Mouse (Mus musculus) T-cell, adult 2 months (primary cell): ENCODE results near the gene Atp6v0b.
A peak's percentile ranks its signal among the peaks of the same experiment; 100 is the strongest.

ENCODE experiments used
- DNase-seq: peaks from one replicate; pipeline ENCODE4 v3.0.0; 2022; ENCODE audit warnings: low spot score

Gene Atp6v0b

DNA sequence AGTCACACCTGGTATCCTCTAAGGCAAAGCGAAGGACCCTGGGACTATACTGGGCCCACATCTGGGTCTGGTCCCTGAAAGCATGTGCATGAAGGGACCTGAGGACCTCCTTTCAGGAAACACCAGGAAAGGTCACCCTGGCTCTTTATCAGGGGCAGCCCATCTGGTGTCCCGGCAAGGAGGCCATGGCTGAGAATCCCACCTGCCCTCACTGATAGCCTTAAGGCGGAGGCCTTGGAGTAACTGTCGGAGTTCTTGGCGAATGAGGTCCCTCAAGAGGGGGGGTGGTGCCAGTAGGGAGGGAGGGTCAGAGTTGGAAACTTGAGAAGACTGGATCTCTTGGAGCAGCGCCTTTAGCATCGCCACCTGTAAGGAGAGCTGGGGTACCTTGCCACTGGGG, 15.3 kb downstream of the Atp6v0b start:
- no peak for DNase-seq

DNA sequence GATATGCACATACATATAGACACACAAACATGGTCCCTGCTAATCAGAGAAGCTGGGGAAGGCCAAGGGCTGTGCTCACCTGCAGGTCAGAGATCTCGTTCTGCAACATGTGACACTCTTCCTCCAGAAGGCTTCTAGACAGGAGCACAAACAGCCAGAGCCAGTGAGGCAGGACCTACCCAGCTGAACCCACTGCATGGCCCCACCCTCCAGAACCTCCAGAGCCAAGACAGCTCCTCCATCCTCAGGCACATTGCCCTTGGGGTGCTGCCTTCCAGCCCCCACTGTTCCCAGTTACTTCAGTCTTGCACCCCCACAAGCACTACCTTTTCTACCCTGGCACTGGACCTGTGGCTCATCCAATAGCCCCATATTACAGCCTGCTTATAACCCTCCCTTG, 16.7 kb downstream of the Atp6v0b start:
- no peak for DNase-seq

DNA sequence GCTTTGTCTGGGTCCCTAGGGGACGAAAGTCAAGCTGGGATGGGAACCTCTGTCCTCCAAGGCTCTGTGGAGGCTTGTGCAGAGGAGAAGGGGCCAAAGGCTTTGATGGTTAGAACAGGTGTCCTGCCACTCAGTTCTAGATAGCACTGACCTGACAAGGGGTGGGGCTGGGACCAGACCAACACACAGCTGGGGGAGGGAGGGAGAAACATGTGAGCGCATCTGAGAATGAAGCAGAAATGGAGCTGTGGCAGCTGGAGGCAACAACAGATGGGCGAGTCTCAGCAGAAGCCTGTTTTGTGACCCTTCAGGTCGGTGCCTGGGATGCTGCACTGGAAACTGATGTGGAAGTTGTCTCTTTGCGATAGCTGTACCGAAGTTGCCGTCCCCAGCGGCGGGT, 17.8 kb downstream of the Atp6v0b start:
- no peak for DNase-seq

DNA sequence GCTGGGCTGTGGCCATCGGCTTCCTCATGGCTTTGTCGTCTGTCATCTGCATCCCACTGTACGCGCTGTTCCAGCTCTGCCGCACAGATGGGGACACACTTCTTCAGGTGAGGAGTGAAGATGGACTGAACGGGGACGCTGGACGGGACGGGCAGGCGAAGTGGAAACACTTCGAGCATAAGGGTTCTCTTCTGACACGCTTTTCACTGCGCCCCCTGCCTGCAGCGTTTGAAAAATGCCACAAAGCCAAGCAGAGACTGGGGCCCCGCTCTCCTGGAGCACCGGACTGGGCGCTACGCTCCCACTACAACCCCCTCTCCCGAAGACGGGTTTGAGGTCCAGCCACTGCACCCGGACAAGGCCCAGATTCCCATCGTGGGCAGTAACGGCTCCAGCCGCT, 19.3 kb downstream of the Atp6v0b start:
- peak; percentile 38 for DNase-seq

DNA sequence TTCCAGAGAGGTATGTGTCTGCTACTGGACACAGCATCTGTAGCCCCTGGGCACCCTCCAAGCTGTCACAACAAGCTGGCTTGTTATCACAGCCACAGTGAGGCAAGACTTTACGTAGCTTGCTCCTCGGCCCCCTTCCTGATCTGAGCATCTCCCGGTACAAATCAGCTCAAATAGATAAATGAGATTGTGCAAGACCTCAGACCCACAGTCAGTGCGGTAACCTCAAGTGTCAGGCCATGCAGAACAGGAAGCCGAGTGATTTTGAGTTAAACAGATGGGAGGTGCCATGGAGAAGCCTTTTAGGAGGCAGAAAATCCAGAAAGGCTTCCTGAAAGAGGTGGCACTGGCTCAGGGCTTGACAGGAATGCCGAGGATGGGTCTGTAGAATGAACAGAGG, 20.1 kb downstream of the Atp6v0b start:
- no peak for DNase-seq

DNA sequence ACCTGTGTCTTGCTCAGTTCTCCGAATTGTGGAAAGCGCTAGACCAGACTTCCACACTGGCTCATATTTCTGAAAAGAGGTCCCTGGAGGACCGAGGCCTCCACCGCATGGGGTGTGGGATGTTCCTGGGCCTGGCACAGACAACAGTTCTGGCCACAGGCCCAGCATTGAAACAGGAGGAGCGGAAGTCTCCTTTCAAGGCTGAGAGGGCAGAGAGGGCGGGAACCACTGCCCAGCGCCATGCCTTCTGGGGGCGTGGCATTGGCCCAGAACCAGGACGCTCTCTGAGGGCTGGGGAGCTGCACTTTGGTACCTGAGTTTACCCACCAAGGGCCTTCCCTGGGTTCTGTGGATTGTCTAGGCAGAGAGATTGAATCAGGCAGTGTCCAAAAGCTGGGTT, 21.1 kb downstream of the Atp6v0b start:
- no peak for DNase-seq

DNA sequence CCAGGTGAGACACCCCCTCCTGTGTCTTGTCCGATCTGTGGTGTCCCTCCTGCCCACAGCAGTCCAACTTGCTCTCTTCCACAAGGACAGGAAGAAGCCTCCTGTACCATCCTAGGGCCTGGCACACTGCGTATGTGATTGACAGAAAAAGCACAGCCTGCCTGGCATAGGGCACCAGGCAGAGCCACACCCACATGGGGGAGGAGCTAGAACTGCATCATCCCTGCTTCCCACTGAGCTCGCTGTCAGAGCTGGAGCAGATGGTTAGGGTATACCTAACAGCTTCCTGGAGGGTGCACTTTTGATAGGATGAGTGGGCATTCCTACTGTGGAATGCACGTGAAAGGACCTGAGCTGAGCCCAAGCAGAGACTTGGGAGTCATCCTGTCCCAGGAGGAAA, 24.3 kb downstream of the Atp6v0b start:
- no peak for DNase-seq

DNA sequence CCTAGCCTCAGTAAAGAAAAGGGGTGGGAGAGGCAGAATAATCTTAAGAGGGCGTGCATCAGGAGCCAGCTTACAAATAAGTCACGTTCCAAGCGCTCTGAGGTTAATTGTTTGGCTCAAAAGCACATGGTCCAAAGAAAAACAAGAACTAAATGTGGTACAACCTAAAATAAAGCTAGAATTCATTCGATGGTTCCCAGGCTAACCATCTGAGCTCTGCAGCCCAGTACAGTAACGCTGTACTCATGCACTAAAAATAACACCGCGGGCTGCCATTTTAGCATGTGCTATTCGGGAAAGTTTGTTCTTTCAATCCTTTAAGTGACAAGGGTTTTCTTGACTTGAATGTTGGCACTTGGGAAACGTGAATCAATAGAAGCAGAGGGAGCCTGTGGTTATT, 26.6 kb downstream of the Atp6v0b start:
- no peak for DNase-seq

DNA sequence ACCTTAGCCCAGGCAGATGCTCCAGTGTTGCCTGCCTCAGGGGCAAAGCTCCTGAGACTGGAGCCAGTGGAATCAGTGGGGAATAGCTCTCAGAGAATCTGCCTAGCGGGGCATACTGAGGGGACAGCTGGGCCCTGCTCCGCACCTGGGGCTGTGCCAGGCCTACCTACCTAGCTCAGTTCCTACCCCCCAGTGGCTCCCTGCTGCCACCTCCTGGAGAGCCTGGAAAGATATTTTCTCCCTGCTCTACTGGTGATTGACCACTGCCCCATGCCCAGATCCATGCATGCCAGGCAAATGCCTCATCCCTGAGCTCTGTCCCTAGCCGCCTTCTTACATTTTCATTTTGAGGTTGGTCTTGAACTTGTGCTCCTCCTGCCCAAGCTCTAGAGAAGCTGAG, 28.3 kb downstream of the Atp6v0b start:
- peak; percentile 20 for DNase-seq

DNA sequence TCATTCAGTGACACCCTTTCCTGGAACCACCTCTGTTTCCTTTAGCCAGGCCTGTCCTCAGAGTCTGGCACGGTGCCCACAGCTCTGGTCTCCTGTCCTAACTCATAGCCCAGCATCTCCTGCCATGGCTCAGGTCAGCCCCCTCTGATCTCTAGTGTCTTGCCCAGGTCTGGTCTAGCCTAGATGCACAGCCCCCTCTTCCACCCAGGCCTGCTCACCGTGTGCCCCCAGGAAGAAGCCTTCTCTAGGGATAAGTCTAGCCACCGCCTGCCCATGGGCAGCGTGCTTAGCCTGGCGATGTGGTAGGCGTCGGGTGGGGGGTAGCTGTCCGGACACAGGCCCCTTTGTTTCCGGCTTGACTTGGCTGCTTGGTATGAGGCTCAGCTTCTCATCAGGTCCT, 32.0 kb downstream of the Atp6v0b start:
- DNase-seq: no peak

DNA sequence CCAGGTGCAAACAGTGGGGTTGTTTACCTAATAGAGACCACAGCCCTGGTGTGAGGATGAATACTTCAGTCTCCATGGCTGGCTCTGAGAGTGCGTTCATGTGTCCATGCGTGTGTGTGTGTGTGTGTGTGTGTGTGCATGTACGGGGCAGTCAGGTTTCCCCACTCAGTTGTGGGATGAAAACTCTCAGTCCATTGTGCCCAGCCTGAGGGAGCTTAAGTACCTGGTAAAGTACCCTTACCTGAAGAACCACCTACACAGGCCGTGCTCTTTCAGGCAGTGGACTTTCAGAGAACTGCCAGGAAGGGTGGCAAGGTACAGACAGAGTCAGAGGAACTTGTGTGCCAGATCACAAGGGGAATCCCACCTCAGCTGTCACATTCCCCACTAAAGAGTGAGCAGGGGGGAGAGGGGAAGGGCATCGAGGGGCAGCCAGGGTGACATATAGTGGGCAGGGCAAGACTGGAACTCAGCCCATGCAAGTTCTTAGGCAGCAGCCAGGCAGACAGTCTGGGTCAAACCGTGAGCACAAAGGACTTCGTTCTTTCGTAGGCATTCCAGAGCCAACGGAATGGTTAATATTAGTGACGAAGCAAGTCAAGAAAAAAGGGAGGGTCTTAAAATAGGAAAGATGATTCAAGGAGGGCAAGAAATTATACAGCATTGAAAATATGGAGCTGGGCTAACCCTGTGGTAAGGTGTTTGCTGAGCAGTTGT, 34.8 kb downstream of the Atp6v0b start:
- DNase-seq: no peak

DNA sequence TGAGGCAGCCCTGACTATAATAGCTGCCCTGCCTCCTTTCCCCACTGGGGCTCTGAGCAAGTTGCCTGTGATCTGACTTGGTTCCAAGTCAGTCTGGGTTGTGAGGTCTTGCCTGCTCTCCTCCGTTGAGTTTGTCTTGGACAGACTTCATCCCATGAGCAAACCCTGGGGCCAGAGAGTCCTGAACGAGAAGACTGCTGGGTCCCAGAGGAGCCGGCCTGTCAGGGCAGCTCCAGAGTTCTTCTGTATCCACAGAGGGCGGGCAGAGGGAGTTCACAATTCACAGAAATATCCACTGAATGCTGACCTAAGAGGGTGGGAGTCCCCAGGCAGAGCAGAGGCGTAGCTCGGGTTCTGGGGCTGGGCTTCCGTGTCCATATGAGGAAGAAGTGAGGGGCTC, 36.3 kb downstream of the Atp6v0b start:
- DNase-seq: no peak

DNA sequence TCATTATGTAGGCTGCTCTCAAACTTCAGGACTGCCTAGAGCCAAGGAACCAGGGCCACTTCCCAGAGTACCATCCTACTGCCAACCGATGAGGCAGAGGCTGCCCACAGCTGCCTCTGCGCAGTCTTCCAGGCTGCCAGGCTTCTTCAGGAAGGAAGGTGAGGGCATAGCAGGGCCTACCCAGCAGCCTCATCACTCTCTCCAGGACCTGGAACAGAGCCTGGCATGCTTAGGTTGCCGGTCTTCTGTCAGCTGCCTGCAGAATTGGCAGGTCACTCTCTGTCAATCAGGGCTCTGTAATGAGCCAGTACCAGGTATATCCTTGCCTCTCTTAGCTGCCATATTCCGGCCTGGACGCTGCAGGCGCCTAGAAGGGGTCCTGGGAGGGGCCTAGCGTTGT, 37.0 kb downstream of the Atp6v0b start:
- no peak for DNase-seq

DNA sequence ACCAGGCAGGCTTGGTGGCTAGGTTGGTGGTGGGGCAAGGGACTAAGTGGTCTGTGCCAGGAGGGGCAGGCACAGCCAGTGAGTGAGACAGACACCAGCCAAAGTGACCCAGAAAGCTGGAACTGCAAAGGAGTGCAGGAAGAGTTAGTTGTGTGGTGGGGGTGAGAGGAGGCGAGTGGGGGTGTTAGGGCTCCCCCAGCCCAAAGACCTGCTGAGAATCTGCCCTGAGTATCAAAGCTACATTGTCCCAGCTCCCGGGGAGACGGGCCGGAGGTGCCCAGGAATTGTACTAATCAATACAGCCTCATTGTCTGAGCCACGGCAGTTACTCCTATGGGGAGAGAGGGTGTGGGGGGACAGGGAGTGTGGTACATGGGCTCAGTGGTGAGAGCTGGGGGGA, 37.6 kb downstream of the Atp6v0b start:
- DNase-seq: no peak

DNA sequence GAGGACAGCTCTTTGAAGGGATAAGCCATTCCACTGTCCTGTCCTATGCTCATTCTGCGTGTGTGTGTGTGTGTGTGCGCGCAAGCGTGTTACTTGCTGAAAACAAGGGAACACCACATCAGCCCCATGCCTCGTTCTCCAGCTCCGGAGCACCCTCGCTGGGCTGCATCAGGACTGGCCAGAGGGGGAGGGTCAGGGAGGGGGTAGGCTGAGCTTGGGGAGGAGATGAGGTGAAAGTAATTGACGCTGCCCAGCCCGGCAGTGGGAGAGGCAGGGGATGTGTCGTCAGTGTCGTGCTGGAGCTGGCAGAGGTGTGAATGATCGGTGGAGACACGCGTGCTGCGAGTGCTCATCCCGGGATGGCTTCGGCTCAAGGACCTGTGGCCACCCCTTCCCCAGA, 38.1 kb downstream of the Atp6v0b start:
- no peak for DNase-seq

DNA sequence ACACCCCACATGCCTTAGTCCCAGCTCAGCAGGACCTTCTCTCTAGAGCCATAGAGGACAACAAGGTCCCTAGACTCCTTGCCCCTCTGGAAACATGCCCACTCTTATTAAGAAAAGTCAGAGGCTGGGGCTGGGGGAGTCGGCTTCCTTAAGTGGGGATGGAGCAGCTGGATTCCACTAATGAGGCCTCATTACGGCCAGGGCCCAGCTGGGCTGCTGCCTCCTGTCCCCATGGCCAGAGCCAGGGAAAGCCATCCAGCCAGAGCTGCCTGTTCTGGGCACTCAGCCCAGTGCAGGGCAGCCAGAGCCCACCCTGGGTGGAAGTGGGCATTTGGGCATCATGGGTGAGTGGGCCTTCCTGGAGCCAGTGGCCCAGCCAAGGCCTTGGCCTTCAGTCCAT, 40.1 kb downstream of the Atp6v0b start:
- DNase-seq: no peak

DNA sequence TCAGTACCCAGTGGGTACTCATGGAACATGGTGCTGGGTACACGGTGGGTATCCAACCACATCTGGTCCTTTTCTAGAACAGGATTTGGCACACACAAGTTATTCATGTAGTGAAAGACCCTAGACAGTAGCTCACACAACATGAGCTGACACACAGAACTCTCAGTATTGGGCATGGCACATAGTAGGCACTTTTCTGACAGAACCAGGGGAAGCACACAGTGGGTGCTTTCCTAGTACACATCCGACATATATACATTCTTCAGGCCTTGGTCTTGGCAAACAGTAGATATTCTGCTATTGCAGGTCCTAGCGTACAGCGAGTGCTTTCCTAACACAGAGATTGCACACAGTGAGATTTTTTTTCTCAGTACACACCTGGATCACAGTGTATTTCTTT, 40.9 kb downstream of the Atp6v0b start:
- no peak for DNase-seq

DNA sequence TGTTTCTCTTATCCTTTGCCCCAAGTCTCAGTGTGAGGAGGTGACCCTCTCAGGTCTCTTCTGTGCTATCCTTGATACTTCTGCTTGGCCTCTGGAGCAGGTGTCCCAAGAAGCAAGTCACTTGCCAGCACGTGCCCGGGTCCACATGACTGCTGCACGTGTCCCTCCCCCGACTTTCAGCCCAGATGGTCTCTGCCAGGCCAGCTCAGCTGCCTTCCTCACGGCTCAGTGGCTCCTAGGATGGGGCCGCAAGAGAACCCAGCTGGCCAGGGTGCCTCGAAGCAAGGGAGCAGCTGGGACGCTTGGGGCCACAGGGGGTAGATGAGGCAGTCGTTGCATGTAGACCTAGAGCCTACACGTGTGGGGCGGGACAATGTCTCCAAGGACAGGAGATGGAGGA, 41.8 kb downstream of the Atp6v0b start:
- no peak for DNase-seq

DNA sequence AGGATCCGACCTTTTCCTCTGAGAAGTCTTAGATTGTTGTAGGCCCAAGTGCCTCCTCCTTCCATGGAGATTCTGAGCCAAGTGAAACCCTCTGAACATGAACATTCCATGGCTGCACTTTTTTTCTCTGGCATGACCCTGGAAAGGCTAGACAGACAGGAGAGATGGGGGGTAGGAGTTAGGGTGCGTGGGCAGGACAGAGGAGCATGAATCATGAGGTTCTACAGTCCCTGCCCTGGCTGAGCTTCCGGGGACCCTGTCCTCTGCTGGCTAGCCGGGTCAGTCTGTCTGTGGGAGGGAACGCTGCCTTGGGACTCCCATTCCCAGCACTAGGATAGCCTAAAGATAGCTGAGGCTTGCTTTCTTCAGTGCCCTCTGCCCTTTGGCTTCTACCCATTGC, 42.7 kb downstream of the Atp6v0b start:
- DNase-seq: no peak

DNA sequence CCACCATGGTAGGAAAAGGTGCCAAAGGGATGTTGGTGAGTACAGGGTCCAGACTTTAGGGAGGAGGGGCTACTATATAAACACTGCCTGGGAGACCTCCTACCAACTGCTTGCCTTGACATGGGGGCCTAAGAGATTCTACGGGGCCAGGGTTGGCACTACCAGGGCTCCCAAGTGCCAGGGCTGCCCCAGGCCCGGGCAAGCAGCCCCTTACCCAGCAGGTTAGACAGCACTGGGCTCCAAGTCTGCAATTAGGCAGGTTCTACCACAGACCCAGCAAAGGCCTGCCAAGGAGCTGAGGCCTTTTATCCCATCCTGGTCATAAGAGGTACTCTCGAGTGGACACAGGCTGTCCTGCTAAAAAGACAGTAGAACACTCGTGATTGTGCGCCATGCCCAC, 44.0 kb downstream of the Atp6v0b start:
- no peak for DNase-seq

DNA sequence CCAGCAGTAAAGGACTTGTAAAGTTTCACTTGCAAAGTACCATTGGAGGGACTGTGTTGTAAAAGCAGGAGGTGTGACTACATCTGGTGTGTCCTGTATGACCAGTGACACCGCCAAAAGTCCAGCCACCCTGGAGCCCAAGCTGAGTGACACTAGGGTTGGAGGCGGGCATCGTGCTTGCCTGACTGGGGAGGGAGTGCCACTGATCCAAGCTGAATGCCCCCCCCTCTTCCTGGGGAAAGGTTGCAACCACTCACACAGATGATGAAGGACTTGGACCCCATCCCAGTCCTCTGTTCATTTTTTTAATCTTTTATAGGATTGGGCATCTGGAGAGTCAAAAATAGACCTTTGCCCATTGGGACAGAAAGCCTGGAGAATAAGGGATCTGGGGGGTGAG, 45.6 kb downstream of the Atp6v0b start:
- no peak for DNase-seq

DNA sequence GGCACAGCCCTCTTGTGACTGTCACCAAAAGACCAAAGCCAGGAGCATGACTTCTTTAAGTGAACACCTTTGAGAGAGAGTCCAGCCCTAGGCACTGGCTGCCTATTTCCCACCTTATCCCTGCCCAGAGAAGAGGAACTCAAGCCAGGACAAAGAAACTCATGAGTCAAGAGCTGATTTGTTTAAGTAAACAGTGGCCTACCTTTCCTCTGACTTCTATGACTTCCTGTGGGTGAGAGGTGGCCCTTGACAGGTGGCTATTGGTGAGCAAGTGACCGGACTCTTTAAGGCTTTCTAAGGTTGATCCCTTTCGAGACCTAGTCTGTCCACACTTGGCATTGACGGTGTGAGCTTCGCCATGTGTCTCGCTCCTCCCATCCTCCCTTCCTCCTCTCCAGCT, 46.3 kb downstream of the Atp6v0b start:
- DNase-seq: no peak

DNA sequence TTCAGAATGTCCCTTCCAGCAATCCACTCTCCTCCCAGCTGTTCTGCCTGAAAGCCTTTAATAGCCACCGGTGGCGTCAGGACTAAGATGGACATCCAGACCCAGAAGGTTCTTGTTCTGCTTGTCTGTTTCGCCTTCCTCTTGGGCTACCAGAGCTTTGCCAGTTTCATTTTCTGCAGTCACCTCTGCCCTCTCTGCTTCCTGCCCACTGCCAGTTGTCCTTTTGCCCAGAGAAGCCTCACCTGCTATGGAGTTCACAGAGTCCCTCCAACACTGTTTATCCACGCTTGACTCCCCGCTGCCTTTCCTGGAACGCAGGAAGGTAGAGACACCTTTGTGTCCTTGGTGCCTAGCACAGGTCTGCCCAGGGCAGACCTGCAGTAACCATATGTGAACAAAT, 47.8 kb downstream of the Atp6v0b start:
- no peak for DNase-seq

DNA sequence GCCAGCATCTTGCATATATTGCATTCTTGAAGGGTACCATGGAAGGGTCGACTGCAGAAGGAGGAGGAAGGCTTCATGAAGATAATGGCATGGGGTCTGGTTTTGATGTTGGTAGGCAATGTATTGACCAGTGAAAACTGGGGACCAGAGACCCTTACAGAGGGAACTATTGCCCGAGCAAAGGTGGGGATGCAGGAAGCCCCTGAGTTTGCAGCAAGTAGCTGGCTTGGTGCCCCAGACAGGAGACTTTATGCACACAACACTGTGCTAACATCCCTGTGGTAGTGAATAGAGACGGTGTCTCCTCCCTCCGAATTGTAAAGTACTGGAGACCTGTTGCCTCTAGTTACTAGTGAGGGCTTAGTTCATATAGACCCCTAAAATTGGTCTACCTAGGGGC, 49.9 kb downstream of the Atp6v0b start:
- DNase-seq: no peak
